Mouse (Mus musculus): Measurements from ENCODE around the gene Dph2.
A peak's percentile ranks its signal among the peaks of the same experiment; 100 is the strongest.

Dph2 gene

DNA sequence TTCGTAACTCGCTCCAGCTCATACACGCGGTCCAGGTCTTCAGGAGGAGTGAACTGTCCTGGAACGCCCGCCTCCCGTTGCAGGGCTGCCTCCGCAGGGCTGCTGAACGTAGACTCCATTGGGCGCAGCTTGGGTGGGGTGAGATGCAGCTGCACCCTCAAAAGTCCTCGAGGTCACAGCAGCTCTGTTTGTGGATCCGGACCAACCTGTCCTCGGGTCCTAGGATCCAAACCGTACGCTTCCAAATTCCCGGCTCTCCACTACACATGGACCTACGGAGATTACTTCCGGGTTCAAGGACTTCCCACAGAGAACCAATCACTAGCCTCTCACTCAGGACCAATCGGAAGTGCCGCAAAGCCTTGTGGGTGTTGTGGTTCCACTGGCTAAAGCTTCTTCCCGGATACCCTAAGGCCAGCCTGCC, at the start of gene Dph2:
Dph2 (minus strand) TSS at position 295 of the 424 bp plus-strand sequence.
- ATAC-seq (ENCODE audit: low TSS enrichment) = peak; percentile 87

DNA sequence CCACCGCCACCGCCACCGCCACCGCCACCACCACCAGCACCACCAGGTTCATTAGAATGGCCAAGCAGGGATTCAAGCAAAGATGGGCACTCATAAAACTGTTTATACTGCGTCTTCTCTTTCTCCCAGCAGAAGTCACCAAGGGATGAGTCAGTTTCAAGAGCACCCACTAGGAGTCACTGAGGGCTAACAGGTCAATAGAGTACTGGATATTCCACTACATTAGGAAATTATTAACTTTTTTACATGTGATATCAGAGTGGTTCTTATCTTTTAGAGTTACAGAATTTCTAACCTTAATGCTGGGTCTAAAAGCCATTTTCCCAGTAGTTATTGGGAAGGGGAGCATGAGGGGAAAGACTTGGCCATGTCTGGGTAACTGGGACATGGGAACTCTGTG, 45.1 kb upstream of the Dph2 start:
- no peak for ATAC-seq (ENCODE audit: low TSS enrichment)

DNA sequence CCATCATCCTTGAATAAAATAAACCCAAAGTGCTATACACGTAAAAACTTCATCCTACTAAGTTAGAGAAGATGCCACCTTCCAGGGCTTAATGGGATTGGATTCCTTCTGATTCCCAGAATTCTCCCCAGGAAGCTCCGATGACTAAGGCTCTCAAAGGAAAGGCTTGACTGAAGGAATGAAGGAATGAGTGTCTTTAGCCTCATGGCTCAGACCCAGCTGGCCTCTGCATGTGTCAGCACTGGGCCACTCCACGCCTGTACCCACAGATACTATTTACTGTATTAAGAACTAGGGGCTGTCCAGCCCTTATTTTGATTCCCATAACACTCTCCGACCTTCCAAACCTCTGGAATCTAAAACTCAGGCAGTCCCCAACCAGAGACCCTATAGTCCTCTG, 42.2 kb upstream of the Dph2 start:
- ATAC-seq (ENCODE audit: low TSS enrichment) = no peak

DNA sequence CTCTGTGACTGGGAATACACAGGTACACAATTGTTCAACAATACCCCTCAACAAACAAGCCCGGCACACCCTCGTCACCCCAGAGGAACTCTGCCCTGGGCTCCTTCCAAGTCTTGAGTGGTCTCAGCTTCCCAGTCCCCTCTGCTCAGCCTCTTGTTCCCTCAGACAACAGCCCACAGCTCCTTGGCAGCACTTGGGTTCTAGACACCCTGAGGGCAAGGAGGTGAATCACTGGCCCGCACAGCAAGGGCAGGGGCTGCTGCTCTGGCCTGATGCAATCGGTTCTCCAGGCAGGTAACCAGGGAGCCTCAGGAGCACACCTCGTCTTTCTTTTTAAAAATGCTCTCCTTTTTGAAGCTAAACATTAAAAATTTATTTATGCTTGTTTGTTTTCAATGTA, 41.4 kb upstream of the Dph2 start:
- ATAC-seq (ENCODE audit: low TSS enrichment) = no peak

DNA sequence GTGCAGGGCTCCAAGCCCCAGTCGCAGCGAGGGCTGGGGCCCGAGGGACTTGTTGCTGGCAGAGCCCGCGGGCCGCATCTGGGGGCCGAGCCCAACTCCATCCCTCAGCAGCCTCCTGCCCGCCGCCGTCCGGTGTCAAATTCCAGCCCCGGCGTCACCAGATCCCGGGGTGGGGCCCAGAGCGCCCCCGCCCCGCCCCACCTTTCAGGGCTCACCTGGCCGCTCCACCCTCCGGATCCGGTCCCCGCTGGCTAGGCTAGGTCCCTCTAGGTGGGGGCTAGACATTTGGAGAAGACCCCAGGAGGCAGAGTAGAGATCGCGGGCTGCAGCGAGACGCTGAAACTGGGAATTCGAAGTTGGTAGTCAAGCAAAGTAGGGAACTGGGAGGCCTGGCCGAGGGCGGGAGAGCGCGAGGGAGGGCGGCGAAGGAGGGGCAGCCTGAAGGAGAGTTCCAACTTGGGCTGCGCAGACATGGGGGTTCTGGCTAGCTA, 37.6 kb upstream of the Dph2 start, which contains the start of gene Artn:
Artn (minus strand) TSS at position 373 of the 491 bp plus-strand sequence.
- ATAC-seq (ENCODE audit: low TSS enrichment) = no peak

DNA sequence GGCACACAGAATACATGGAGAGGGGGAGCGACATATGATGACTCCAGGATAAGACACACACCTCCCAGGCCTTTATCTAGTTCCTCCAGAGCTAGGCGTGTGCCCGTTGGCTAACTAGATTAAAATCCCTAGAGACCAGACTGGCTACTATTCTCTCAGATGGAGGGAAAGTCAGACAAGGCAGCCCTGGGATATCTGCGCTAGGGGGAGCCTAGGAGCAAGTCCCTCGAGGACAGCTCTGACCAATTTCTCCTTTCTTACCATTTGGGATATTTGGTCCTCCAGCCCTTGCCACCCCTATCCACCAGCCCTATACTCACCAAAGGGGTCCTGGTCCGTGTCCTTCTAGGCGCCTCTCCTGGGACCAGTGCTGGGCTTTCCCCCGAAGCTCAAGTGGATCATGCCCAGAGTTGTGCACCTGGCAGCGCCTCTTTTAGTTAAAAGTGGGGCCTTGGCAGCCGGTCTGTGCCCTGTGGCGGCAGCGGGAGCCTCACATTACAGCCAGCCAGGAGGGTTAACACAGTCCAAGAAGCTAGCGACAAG, 36.9 kb upstream of the Dph2 start:
- peak; percentile 69; the same call in 1 of the 2 replicates for ATAC-seq (ENCODE audit: low TSS enrichment)

DNA sequence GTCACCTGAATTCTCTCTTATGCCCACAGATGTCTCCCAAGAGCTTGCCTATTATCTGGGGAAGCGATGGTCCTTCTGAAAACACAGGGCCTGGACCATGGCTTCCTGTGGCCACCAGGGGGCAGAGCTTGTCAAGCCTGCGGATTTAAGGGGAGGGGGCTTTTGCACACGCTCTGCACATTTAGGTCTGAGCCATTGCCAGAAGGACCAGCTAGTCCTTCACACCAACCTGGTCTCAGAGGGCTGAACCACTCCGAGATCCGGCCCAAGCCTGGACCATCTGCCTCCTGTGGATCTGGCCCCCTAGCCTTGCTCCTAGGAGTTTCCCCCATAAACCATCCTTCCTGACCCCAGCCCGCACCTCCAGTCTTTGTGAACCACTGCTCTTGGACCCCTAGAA, 36.4 kb upstream of the Dph2 start:
- ATAC-seq (ENCODE audit: low TSS enrichment) = 0 out of 2 replicates have a peak, but pooled peaks have one; percentile 47

DNA sequence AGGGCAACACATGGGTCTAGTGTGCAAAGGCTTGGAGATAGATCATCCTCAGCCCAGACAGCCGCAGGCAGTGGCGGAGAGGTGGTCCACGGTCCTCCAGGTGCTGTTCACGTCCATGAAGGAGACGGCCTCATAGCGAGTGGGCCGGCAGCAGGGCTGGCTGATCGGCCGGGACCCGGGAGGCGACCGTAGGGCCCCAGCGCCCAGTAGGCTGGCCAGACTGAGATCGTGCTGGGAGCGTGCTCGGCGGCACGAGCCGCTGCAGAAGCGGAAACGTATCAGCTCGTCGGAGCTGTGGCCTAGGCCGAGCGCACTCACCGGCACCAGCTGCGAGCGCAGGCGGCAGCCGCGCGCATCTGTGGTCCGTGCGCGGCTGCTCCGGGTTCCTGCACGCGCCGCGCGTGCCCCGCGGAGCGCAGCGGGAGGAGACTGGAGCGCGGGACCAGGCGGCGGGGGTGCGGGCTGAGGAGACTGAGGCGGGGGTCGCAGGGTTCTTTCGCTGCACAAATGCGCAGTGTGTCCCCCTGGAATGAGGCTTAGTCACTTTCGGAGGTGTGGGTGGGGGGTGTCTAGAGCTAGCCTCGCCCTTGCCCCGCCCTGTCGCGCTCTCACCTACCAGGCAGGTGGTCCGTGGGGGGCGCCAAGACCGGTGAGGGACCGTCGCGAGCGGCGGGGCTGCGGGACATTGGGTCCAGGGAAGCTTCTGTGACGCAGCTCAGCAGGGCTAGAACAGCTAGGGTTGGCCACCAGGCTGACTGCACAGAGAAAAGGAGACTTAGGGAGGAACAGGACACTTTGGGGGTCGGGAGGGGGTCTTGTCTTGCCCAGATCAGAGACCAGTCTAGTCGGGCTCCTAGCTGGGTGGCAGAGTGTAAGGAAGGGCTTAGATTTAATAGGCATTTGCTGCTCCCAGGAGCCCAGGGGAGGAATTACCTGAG, 35.0 kb upstream of the Dph2 start:
- ATAC-seq (ENCODE audit: low TSS enrichment) = peak; percentile 68

DNA sequence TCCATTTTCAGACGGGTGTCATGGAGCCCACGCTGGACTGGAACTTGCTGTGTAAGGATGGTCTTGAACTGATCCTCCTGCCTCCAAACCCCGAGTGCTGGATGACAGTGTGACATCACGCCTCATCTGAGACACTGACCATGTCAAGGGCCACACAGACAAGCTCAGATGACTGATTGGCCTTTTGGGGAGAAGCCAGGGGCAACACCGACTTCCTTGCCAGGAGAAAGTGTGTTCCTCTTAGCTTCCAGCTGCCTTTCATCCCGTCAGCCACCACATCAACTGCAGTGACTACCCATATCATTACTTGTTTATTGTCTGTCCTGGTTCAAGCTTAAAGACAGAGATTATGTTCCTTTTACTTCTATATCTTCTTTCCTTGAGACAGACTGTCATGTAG, 33.1 kb upstream of the Dph2 start:
- ATAC-seq (ENCODE audit: low TSS enrichment) = no peak

DNA sequence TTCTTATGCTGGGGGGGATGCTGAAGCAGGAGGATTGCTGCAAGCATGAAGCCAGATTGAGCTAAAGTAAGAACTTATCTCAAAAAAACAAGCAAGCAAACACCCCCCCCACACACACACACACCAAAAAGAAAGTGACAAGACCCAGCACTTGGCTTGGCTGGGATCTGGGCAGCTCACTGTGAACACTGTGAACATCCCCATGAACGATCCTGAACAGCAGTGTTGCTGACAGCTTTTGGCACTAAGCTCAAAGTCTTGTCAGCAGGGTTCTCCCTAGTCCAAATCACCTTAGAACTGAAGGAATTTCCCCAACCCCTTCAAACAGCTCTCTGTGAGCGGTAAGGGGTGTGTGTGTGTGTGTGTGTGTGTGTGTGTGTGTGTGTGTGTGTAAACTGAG, 31.6 kb upstream of the Dph2 start:
- ATAC-seq (ENCODE audit: low TSS enrichment) = no peak

DNA sequence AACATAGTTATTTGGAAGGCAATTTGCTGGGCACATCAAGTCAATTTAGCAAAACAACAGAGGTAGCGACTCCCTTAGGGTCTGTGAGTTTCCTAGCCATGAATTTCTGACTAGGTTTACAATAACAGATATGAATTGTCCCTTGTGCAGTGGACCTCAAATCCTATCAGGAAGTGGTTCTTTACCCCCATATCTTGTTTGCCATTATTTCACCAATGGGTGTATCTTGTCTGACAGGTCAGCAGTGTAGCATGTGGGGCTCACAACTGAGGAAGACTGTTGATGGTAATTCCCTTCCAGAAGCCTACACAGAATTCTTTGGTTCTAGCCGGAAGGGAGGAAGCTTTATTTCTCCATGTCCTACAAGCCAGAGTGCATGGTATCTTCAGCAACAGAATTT, 29.5 kb upstream of the Dph2 start:
- ATAC-seq (ENCODE audit: low TSS enrichment) = no peak

DNA sequence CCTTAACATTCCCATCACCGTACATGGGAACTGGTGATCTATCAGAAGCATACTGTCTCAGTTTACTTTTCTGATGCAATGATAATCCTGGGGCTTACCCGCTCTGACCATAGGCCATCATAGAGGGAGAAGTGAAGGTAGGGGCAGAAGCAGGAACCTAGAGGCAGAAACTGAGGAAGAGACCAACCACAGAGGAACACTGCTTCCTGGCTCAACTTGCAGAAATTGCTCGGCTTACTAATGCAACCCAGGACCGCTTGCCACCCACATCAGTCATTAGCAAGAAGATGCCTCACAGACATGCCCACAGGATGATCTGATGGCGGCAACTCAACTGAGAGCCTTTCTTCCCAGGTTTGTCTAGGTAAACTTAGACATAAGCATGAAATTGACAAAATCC, 26.9 kb upstream of the Dph2 start:
- ATAC-seq (ENCODE audit: low TSS enrichment) = no peak

DNA sequence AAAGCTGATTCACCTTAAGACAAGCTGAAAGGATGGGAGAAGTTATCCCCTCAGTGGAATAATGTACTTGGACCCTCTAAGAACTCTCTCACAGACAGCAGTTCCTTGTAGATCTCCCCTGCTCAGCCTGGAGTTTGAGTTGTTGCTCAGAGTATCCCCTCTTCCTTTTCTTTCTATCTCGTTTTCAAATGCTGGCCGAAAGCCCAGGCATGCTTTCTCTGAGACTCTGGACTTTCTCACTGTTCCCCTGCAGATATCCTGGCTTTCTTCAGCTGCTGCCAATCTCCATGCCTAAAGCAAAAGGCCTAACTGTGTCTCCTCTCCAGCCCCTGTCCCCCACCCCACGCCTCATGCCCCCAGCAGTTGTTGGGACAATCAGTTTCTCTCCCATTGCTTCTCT, 26.4 kb upstream of the Dph2 start:
- ATAC-seq (ENCODE audit: low TSS enrichment) = no peak

DNA sequence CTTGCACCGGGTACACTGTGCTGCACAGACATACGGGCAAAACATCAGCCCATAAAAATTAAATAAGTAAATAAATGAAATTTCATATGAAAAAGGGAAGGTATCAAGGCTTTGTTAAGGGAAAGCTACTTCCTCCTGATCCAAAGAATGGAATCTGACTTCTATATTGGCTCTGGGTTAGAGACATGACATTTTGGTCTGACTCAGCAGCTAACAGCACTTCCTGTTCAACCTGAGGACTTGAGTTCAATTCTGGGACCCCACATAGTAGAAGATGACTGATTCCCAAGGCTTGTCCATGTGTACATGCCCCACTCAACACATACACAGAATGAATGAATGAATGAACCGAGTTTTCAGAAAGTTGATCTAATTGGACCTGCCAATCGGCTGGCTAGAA, 26.0 kb upstream of the Dph2 start:
- ATAC-seq (ENCODE audit: low TSS enrichment) = no peak

DNA sequence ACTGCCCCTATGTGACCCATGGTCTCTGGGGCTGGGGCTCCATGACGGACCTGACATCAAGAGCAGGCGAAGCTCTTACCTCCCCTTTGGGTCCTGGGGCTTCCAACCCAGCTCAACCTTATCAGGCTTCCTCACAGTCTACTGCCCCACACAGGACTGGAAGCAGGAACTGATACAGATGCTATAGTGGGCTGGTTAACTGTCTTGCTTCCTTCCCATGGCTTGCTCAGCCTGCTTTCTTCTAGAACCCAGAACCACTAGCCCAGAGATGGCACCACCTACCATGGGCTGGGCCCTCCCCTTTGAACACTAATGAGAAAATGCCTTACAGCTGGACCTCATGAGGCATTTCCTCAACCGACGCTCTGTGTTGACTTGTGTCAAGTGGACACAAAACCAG, 25.6 kb upstream of the Dph2 start:
- no peak for ATAC-seq (ENCODE audit: low TSS enrichment)

DNA sequence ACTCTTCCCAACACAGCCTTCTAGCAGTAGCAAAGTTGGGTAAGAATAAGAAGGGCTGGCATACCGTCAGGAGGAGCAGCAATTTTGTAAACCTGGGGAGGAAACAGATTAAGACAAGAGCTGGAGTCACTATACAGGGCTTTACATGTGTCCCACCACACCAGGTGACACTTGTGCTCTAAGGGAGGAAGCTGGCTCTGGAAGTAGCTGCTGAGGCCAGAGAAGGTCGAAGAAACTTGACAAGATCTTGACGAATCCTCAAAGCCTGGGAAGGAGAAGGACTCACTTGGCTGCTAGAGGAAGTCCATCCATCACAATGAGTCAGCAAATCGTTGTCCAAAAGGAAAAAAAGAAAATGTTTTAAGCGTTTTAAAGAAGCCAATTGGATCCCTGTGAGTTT, 24.6 kb upstream of the Dph2 start:
- ATAC-seq (ENCODE audit: low TSS enrichment) = no peak

DNA sequence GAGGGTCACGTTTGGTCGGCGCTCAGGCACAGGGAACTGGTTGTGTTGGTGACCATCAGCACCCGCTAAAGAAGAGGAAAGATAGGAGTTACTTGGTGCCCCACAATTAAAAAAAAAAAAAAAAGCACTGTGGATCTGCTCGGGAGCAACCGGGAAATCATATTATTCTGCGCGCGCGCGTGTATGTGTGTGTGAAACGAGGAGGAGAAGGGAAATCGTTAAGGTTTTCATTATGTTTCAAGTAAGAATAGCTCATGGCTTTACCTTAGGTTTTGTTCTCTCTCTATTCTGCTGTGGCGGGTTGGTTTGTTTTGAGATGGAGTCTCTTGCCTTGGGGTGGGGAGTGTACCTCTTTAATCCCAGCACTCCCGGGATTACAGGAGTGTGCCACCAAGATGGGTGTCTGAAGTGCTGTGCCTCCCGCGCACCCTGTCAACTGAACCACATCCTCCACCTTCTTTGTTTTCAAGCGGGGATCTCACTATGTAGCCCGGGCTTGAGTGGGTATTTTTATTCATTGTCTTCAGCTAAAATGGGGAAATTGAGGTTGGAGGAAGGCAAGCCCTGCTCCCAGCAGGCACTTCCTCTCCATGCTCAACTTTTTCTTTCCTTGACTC, 23.8 kb upstream of the Dph2 start:
- ATAC-seq (ENCODE audit: low TSS enrichment) = peak; percentile 36; the same call in 1 of the 2 replicates

DNA sequence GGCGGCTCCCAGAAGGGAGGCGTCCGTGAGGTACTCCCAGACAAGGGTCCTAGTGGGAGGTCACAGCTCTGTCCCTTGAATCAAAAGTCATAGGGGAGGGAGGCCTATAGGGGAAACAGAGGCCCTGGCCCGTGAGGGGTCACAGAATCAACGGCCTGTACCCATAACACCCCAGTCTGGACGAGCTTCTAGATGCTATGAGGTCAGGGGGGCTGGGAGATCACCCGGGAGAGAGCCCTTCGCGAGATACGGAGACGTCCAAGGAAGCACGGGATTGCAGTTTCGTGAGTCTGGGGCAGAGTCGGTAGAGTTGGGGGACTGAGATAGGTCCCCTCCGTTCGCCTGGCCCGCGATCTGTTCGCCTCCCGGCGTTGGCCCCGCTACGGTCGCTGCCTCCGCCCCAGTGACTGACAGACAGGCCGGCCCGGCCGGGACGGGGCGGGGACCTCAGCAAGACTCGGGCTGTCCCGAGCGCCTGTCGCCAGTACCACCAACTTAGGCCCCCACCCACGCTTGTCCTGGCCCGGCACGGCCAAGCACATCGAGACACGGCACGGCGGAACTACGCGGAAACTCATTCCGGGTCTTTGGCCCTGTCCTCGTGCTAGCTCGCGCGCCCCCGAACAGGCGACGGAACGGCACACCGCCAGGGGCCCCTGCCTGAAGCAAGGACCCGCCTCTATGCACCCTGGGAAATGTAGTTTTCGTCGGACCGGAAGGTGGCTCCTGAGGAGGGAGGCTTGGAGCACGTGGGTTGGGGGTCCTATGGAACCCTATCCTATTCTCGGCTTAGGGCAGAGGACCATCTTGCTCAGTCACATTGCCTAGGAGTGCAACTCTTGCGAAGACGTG, 23.0 kb upstream of the Dph2 start, which contains the start of gene Ipo13:
Ipo13 (minus strand) TSS at position 409 of the 852 bp plus-strand sequence.
- ATAC-seq (ENCODE audit: low TSS enrichment) = peak; percentile 85

DNA sequence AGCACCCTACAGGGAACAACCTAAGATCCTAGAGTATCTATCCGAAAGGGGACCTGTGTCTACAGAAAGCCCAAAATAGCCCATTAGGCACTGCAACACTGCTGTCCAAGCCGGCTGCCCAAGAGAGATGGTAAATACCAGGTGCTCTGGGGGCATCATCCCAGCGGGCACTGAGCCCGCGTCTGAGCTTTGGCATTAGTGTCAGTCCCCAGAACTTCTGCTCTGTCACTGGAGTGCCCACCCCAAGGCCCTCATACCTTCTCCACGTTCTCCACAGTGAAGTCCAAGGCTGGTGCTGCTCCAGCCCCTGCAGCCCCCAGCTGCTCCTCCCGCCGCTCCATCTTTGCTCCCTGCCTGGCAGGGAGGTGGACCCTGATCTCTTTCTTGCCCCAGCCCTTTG, 22.2 kb upstream of the Dph2 start:
- ATAC-seq (ENCODE audit: low TSS enrichment) = 0 out of 2 replicates have a peak, but pooled peaks have one; percentile 2

DNA sequence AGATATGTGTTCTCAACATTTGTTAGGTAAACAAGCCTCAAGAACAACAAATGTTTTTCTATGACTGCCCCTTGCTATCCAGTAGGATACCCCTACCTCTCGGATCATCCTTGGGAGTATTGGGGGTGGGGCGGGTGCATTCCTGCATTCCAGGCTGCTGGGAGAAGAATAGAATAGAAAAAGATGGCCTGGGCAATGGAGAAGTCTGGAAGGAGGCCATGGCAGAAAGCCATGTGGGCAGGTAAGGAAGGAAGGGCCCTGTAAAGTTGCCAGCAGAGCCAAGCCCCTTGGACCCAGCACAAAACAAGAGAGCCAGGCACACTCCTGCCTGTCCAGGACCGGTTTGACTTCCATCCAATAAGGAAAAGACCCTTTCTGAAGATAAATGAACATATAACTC, 21.6 kb upstream of the Dph2 start:
- no peak for ATAC-seq (ENCODE audit: low TSS enrichment)

DNA sequence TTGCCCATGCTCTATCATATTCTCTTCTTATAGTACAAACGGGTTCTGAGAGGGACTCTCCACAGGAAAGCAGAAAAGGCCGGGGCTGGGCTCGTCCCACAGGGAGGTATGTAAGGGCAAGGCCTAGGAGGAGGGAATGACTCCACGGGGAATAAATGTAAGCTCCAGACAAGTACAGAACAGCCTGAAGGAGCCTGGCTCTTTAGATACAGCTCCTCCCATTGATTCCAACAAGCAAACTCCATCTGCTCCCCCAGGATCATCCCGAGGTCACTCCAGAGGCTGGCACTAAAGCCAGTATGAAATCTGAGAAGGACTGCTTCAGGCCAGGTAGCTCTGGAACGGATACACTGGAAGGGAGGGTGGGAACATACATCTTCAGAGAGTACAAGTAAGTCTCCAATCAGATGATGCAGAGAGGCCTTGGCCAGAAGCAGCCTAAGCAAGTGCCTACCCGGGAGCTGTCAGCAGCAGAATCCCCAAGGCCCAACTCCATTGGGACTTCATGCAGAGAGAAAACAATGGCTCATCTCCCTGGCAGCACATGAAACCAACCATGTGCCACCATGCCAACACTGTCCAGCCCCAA, 20.9 kb upstream of the Dph2 start:
- ATAC-seq (ENCODE audit: low TSS enrichment) = no peak
